Mouse (Mus musculus): ENCODE results near the gene Frem1. TPM values are rescaled to one million over a fixed set of nuclear protein-coding genes. Genes with fewer than 3 reads are reported as not detected.

The Frem1 gene
- 6.0 and 6.1 TPM in 2 replicates for polyA plus RNA-seq (2012; rRNA removed)

DNA sequence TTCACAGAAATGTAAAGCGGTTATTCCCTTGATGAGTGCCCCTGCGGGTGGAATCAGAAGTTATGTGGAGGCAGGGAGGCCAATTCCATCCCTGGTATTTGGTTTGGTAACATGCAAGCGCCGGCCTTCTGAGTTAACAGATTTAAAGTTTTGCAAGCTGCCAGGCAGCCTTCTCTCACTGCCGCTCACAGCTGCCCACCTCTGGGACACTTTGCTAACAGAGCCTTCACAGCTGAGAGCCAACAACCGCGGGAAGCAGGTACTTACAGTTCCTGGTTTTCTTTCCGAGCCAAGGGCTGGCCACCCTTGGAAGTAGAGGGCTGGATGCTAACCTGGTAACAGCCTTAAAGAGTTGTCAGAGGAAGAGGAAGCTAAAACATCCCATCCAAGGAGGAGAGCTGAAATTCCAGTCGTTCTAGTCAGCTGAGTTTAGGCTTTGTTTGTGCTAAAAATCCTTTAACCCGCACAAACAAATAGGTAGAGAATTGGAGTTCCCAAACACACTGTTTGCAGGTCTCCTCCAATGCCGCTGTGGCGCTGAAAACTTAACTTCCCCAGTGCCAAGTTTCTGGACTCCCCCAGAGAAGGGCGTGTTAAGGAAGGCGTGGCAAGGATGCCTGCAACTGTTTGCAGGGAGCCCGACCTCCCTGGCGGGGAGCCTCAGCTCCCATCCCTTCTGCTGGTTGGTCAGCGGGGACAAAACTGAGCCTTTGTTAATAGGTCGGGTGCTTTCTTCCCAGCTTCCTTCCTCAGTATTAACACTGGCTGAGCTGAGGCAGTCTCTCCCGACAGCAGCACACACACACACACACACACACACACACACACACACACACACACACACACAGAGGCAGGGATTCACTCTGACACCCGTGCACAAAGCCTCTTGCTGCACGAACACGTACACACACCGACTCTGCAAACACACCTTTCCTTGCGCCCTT, at the start of gene Frem1:
TSS of gene Frem1 (minus strand) at position 706 of the 944 bp plus-strand sequence.
- TF ChIP-seq POLR2A (IDR thresholded peaks at IDR 0.05; ENCODE audit: borderline replicate concordance, extremely low read depth, insufficient read depth, insufficient read length, poor library complexity, severe bottlenecking): no peak
- TF ChIP-seq CTCF (IDR thresholded peaks at IDR 0.05; ENCODE audit: borderline replicate concordance, extremely low read depth, insufficient read depth, insufficient read length): no peak
- DNase-seq (ENCODE audit: low read depth): peak; percentile 82

DNA sequence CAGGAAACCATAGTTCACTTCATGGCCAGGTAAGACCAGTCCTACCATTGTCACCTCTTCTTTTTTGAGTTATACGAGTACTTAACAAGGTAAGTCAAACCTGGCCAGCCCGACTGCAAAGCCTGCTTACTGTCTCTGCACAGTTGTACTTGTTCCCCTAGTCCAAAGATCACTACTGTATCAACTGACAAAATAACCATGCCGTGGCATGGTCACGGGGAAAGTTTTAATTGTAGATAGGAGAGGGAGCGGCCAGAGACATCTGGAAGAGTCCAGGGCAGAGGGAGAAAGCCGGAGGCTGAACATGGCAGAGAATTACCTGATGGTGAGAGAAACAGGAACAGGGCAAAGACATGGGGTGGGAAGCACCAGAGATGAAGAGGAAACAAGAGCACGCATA, 46.9 kb upstream of the Frem1 start:
- DNase-seq (ENCODE audit: low read depth): no peak
- TF ChIP-seq CTCF (IDR thresholded peaks at IDR 0.05; ENCODE audit: borderline replicate concordance, extremely low read depth, insufficient read depth, insufficient read length) (no peak), POLR2A (IDR thresholded peaks at IDR 0.05; ENCODE audit: borderline replicate concordance, extremely low read depth, insufficient read depth, insufficient read length, poor library complexity, severe bottlenecking) (no peak)

DNA sequence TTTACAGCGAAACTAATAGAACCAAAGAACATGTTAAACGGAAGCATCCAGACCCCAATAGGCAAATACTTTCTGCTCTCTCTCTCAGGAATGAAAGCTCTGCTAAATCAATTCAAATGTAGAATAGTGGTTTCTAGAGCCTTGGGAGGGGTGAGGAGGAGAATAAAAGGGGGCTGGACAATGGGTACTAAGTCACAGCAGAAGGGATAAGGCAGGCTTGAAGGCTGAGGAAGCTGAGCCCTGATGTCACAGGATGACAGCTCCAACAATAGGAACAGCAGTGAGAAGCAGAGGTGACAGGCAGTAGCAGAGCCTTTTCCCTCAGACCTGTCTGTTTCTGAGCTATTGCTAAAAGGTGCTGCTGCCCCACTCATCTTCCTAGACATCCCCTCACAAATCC, 41.8 kb upstream of the Frem1 start:
- TF ChIP-seq POLR2A (IDR thresholded peaks at IDR 0.05; ENCODE audit: borderline replicate concordance, extremely low read depth, insufficient read depth, insufficient read length, poor library complexity, severe bottlenecking): no peak
- TF ChIP-seq CTCF (IDR thresholded peaks at IDR 0.05; ENCODE audit: borderline replicate concordance, extremely low read depth, insufficient read depth, insufficient read length): no peak
- peak; percentile 20 for DNase-seq (ENCODE audit: low read depth)

- TF ChIP-seq POLR2A (IDR thresholded peaks at IDR 0.05; ENCODE audit: borderline replicate concordance, extremely low read depth, insufficient read depth, insufficient read length, poor library complexity, severe bottlenecking): no peak
- TF ChIP-seq CTCF (IDR thresholded peaks at IDR 0.05; ENCODE audit: borderline replicate concordance, extremely low read depth, insufficient read depth, insufficient read length): no peak
- DNase-seq (ENCODE audit: low read depth): peak; percentile 27
Measured at GRCm38 (mm10) chr4:83090691-83091448, 38.7 kb upstream of the Frem1 start.

DNA sequence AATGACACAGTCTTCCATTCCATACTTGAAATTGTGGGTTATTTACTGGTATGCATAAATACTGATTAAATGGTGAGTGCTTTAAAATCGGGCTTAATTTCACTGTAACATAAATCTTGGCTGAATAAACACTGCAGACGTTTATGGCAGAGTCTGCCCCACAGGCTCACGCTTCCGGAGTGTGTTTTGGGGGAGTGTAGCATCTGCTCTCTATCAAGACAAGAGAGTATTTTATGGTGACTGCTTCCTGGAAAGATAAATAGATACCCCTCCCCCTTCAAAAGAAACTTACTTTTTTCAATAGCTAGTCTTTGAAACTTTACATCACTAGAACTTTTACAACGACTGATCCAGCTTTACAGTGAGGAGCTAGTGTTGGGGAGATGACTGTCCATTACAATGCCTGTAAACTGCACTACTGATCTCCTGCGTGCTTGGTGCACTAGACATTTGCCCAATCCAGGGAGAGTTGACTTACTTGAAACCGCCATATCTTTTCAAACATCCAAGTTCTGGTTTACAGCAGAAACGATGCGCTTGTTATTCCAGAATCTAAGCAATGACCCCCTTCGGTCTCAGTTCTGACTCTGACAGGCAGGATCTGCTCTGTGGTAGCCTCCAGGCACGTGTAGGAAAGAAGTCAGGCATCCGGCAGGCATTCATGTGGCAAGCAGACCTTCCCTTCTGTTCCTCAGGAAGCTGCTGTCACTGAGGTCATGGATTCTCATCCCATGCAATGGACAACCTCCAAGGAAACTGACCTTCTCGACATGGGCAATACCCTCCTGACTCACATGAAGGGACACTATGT, 28.4 kb upstream of the Frem1 start:
- peak; percentile 48 for DNase-seq (ENCODE audit: low read depth)
- TF ChIP-seq POLR2A (IDR thresholded peaks at IDR 0.05; ENCODE audit: borderline replicate concordance, extremely low read depth, insufficient read depth, insufficient read length, poor library complexity, severe bottlenecking): no peak
- no peak for TF ChIP-seq CTCF (IDR thresholded peaks at IDR 0.05; ENCODE audit: borderline replicate concordance, extremely low read depth, insufficient read depth, insufficient read length)

DNA sequence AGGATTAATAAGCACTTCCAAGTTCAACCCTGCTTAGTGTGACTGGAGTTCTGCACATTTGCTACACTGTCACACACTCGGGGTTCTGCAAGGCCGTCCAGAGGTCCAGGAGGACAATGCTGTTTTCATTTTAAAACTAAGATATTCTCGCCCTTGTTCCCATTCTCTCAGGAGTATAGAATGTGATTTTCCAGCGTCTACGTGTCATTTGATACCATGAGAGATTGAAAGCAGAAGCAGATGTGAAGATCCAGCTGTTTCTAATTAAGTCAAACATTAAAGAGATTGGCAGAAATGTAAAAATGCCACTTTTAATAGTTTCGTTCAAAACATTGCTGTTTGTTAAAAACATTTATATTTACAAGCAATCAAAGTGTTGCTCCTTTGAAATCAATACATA, 12.1 kb upstream of the Frem1 start:
- TF ChIP-seq CTCF (IDR thresholded peaks at IDR 0.05; ENCODE audit: borderline replicate concordance, extremely low read depth, insufficient read depth, insufficient read length): no peak
- DNase-seq (ENCODE audit: low read depth): no peak

- DNase-seq (ENCODE audit: low read depth): no peak
- TF ChIP-seq POLR2A (IDR thresholded peaks at IDR 0.05; ENCODE audit: borderline replicate concordance, extremely low read depth, insufficient read depth, insufficient read length, poor library complexity, severe bottlenecking) (no peak), CTCF (IDR thresholded peaks at IDR 0.05; ENCODE audit: borderline replicate concordance, extremely low read depth, insufficient read depth, insufficient read length) (no peak)
Measured at GRCm38 (mm10) chr4:83061564-83061963, 9.4 kb upstream of the Frem1 start.

- TF ChIP-seq CTCF (IDR thresholded peaks at IDR 0.05; ENCODE audit: borderline replicate concordance, extremely low read depth, insufficient read depth, insufficient read length) (no peak), POLR2A (IDR thresholded peaks at IDR 0.05; ENCODE audit: borderline replicate concordance, extremely low read depth, insufficient read depth, insufficient read length, poor library complexity, severe bottlenecking) (no peak)
- DNase-seq (ENCODE audit: low read depth): no peak
Measured at GRCm38 (mm10) chr4:83058617-83059016, 6.5 kb upstream of the Frem1 start.

GRCm38 (mm10) chr4:83058182-83058581, 6.0 kb upstream of the Frem1 start:
- no peak for DNase-seq (ENCODE audit: low read depth)
- no peak for TF ChIP-seq CTCF (IDR thresholded peaks at IDR 0.05; ENCODE audit: borderline replicate concordance, extremely low read depth, insufficient read depth, insufficient read length)

GRCm38 (mm10) chr4:83056496-83056895, 4.4 kb upstream of the Frem1 start:
- no peak for DNase-seq (ENCODE audit: low read depth)
- TF ChIP-seq POLR2A (IDR thresholded peaks at IDR 0.05; ENCODE audit: borderline replicate concordance, extremely low read depth, insufficient read depth, insufficient read length, poor library complexity, severe bottlenecking) (no peak), CTCF (IDR thresholded peaks at IDR 0.05; ENCODE audit: borderline replicate concordance, extremely low read depth, insufficient read depth, insufficient read length) (no peak)

DNA sequence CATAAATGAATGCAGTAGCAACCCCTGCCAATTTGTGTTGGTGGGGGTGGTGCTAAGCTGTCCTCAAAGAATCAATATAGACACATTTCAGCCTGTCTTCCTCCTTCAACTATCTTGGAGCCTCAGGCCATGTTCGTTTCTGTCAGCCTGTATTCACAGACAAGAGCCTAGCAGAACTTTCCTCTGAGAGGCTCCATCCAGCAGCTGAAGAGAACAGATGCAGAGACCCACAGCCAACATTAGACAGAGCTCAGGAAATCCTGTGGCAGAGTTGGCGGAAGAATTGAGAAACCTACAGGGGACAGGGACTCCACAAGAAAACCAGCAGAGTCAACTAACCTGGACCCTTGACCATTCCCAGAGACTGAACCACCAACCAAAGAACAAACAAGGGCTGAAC, 3.3 kb upstream of the Frem1 start:
- TF ChIP-seq POLR2A (IDR thresholded peaks at IDR 0.05; ENCODE audit: borderline replicate concordance, extremely low read depth, insufficient read depth, insufficient read length, poor library complexity, severe bottlenecking): no peak
- no peak for TF ChIP-seq CTCF (IDR thresholded peaks at IDR 0.05; ENCODE audit: borderline replicate concordance, extremely low read depth, insufficient read depth, insufficient read length)
- no peak for DNase-seq (ENCODE audit: low read depth)

Data from brain, embryonic 14.5 days (tissue).